Mouse (Mus musculus) G1E (cell line): Measurements from ENCODE around the gene Taf4. TPM values are rescaled to one million over a fixed set of nuclear protein-coding genes. Genes with fewer than 3 reads are reported as not detected.

Experiments
- ATAC-seq: 2 replicates; pipeline ENCODE4 v1.8.0; 2016; ENCODE audit warnings: mild to moderate bottlenecking; ENCODE audit not compliant: insufficient number of reproducible peaks, poor library complexity, low FRiP score, severe bottlenecking; ENCODE audit errors: extremely low read depth
- DNase-seq: peaks from one replicate; pipeline ENCODE4 v3.0.0; 2012; ENCODE audit warnings: low spot score
- H3K27me3 ChIP-seq: 2 replicates; pipeline ENCODE4 v1.6.1; 2012; ENCODE audit warnings: mild to moderate bottlenecking, low read length, inconsistent platforms; ENCODE audit not compliant: insufficient read depth
- H3K36me3 ChIP-seq: replicated peaks from 2 replicates; pipeline ENCODE3; 2012; ENCODE audit warnings: mild to moderate bottlenecking, inconsistent platforms
- H3K4me1 ChIP-seq: 2 replicates; pipeline ENCODE4 v1.6.1; 2012; ENCODE audit warnings: low read depth, low read length, inconsistent platforms, mixed read lengths; ENCODE audit not compliant: insufficient read depth
- H3K4me3 ChIP-seq: 2 replicates; pipeline ENCODE4 v1.5.1; 2012; ENCODE audit warnings: low read depth, mild to moderate bottlenecking, inconsistent platforms, low read length, moderate library complexity, mixed read lengths
- H3K9me3 ChIP-seq: replicated peaks from 2 replicates; pipeline ENCODE4 v1.6.1; 2012; ENCODE audit warnings: inconsistent platforms
- CTCF ChIP-seq: IDR thresholded peaks from 2 replicates; pipeline ENCODE4 v1.5.1; 2012; ENCODE audit warnings: low read depth, low read length, inconsistent platforms, mixed read lengths
- GATA1 ChIP-seq: IDR thresholded peaks from 2 replicates; pipeline ENCODE4 v1.6.1; 2012; ENCODE audit warnings: borderline replicate concordance, low read length, inconsistent platforms, mixed read lengths
- GATA2 ChIP-seq: IDR thresholded peaks from 2 replicates; pipeline ENCODE4 v1.6.1; 2012; ENCODE audit warnings: low read depth, low read length, inconsistent platforms, borderline replicate concordance
- POLR2AphosphoS5 ChIP-seq: IDR thresholded peaks from 2 replicates; pipeline ENCODE4 v1.6.1; 2012; ENCODE audit warnings: low read depth, low read length, inconsistent platforms; ENCODE audit not compliant: insufficient replicate concordance
- TAL1 ChIP-seq: conservative IDR thresholded peaks from 2 replicates; pipeline ENCODE4 v1.6.1; 2012; ENCODE audit warnings: low read depth, low read length, inconsistent platforms, mixed read lengths
- polyA plus RNA-seq: library from polyadenylated mRNA; stranded (reverse); fragments of >175 nt; gene quantifications from 2 replicates; pipeline ENCODE4 v1.2.3, GENCODE M21; 2012
- total RNA-seq, 2 experiments: library from RNA; stranded (forward) in 1 of 2; stranded (reverse) in 1 of 2; fragments of 200-1000 nt in 1 of 2; fragments of >200 nt in 1 of 2; fragmentation: Nextera tagmentation in 1 of 2; gene quantifications; 2 replicates each; pipeline ENCODE4 v1.2.3; 2014 to 2017

Taf4 gene
- total RNA-seq (2014; fragmentation: Nextera tagmentation) (37.3 and 45.7 TPM in 2 replicates), total RNA-seq (2017) (9.3 and 14.2 TPM in 2 replicates), polyA plus RNA-seq (29.3 and 32.3 TPM in 2 replicates)

GRCm38 (mm10) chr2:179976628-179977343 is at the start of gene Taf4:
Taf4 (minus strand) TSS chr2:179976646.
- Histone ChIP-seq H3K36me3 (peaks cover 44% of the 10 kb centered on the region), H3K4me1 (peaks cover 50% of the 10 kb centered on the region), H3K27me3 (peaks cover 11% of the 10 kb centered on the region), H3K9me3 (no peaks in the 10 kb centered on the region), H3K4me3 (peak within 1 kb of the TSS; percentile 91)
- DNase-seq (peak; percentile 90), ATAC-seq (peak; percentile 50)
- TF ChIP-seq POLR2AphosphoS5 = 0 out of 2 replicates have a peak, but pooled peaks have one; percentile 39
- no peak for TF ChIP-seq TAL1

- TF ChIP-seq GATA2 (no peak), TAL1 (no peak), CTCF (no peak), GATA1 (no peak), POLR2AphosphoS5 (no peak)
- DNase-seq (no peak), ATAC-seq (0 out of 2 replicates have a peak, but pooled peaks have one; percentile 0)
- peaks cover 28% of the 10 kb centered on the region for H3K27me3 ChIP-seq
- H3K4me1 ChIP-seq = peaks cover 52% of the 10 kb centered on the region
- H3K9me3 ChIP-seq = no peaks in the 10 kb centered on the region
- peaks cover 46% of the 10 kb centered on the region for H3K36me3 ChIP-seq
- H3K4me3 ChIP-seq = peak overlapping the region; percentile 90
These were observed 49.4 kb upstream of the Taf4 start for GRCm38 (mm10) chr2:180025861-180026200.

- peaks cover 33% of the 10 kb centered on the region for H3K27me3 ChIP-seq
- ATAC-seq (0 out of 2 replicates have a peak, but pooled peaks have one; percentile 5), DNase-seq (peak; percentile 48)
- H3K36me3 ChIP-seq = peaks cover 41% of the 10 kb centered on the region
- no peak for TF ChIP-seq POLR2AphosphoS5
- TF ChIP-seq CTCF = no peak
- no peak for TF ChIP-seq GATA2
- no peak for TF ChIP-seq GATA1
- no peak for TF ChIP-seq TAL1
- no peaks in the 10 kb centered on the region for H3K9me3 ChIP-seq
- peaks cover 52% of the 10 kb centered on the region for H3K4me1 ChIP-seq
- peak overlapping the region; percentile 90 for H3K4me3 ChIP-seq
These were observed 48.9 kb upstream of the Taf4 start for GRCm38 (mm10) chr2:180025135-180025860.

- H3K9me3 ChIP-seq = no peaks in the 10 kb centered on the region
- H3K27me3 ChIP-seq = peaks cover 40% of the 10 kb centered on the region
- ATAC-seq = peak; percentile 75
- H3K36me3 ChIP-seq = peaks cover 33% of the 10 kb centered on the region
- TF ChIP-seq CTCF (no peak), TAL1 (no peak), GATA1 (no peak), GATA2 (no peak)
- peak within 1 kb of the TSS; percentile 90 for H3K4me3 ChIP-seq
- peaks cover 52% of the 10 kb centered on the region for H3K4me1 ChIP-seq
- peak; percentile 100 for DNase-seq
These were observed 48.1 kb upstream of the Taf4 start, which contains the start of gene Lsm14b for GRCm38 (mm10) chr2:180024401-180025098. Lsm14b (plus strand) TSS chr2:180024987.

DNA sequence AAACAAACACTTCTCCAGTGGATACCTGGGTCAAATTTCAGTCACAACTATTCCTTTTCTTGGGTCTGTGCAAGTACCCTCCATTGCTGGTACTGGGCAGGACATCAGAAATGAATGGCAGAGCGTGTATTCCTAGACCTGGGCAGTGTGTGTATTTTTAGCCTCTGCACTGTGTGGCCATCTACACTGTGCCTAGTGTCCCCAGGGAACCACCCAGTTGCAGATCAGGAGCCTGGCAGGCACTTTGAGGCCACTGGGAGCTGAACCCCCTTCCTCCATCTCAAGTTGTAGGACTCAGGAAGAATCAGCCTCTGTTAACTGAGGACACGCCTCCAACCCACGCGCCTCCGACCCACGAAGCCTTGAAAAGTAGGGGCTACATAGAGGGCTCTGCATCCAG is 46.3 kb upstream of the Taf4 start:
- peaks cover 41% of the 10 kb centered on the region for H3K4me1 ChIP-seq

GRCm38 (mm10) chr2:180020919-180021318 is 44.5 kb upstream of the Taf4 start:
- no peak for TF ChIP-seq GATA1
- no peak for TF ChIP-seq GATA2
- TF ChIP-seq POLR2AphosphoS5 = no peak
- TF ChIP-seq CTCF = no peak
- no peak for TF ChIP-seq TAL1
- DNase-seq (no peak), ATAC-seq (no peak)
- H3K4me3 ChIP-seq = no peak overlapping the region
- H3K4me1 ChIP-seq = peaks cover 23% of the 10 kb centered on the region
- peaks cover 70% of the 10 kb centered on the region for H3K27me3 ChIP-seq
- no peaks in the 10 kb centered on the region for H3K36me3 ChIP-seq
- H3K9me3 ChIP-seq = no peaks in the 10 kb centered on the region

More for the DNA sequence above, 46.3 kb upstream of the Taf4 start:
- peaks cover 58% of the 10 kb centered on the region for H3K27me3 ChIP-seq
- DNase-seq (no peak), ATAC-seq (no peak)
- H3K4me3 ChIP-seq = no peak overlapping the region
- H3K36me3 ChIP-seq = peaks cover 15% of the 10 kb centered on the region
- TF ChIP-seq POLR2AphosphoS5 = no peak
- no peak for TF ChIP-seq GATA1
- no peak for TF ChIP-seq TAL1
- no peak for TF ChIP-seq GATA2
- TF ChIP-seq CTCF = no peak
- H3K9me3 ChIP-seq = no peaks in the 10 kb centered on the region
